Mouse (Mus musculus) lung, embryonic 16.5 days (tissue): ENCODE results near the gene Aim2. TPM values are rescaled to one million over a fixed set of nuclear protein-coding genes. Genes with fewer than 3 reads are reported as not detected.
"Not testable (repeated sequence)": the region's sequence is repeated elsewhere in the genome, so short reads cannot be mapped to it uniquely, and the experiment has no call there.

Experiments used
- ATAC-seq: fragments of 200-750 bp; cut with Nextera tagmentation; 2 replicates; pipeline ENCODE4 v1.8.0; 2017; ENCODE audit warnings: low read depth, mild to moderate bottlenecking, moderate library complexity
- H3K27ac ChIP-seq: fragments of 300-500 bp; sonication (generic); 2 replicates; pipeline ENCODE4 v1.5.1; 2014; ENCODE audit warnings: mild to moderate bottlenecking, control low read depth, low read length
- H3K27me3 ChIP-seq: fragments of 300-500 bp; sonication (generic); 2 replicates; pipeline ENCODE4 v1.6.1; 2014; ENCODE audit warnings: low read depth, low read length, mixed read lengths; ENCODE audit not compliant: control insufficient read depth, insufficient read depth
- H3K36me3 ChIP-seq: fragments of 300-500 bp; sonication (generic); 2 replicates; pipeline ENCODE4 v1.6.1; 2014; ENCODE audit warnings: low read length; ENCODE audit not compliant: control insufficient read depth, insufficient read depth
- H3K4me1 ChIP-seq: fragments of 300-500 bp; sonication (generic); replicated peaks from 2 replicates; pipeline ENCODE4 v1.6.1; 2014; ENCODE audit warnings: low read length, mixed read lengths; ENCODE audit not compliant: control insufficient read depth, insufficient read depth
- H3K4me2 ChIP-seq: fragments of 300-500 bp; sonication (generic); 2 replicates; pipeline ENCODE4 v1.6.1; 2014; ENCODE audit warnings: low read depth, low read length, control low read depth
- H3K4me3 ChIP-seq: fragments of 300-500 bp; sonication (generic); 2 replicates; pipeline ENCODE4 v1.5.1; 2014; ENCODE audit warnings: mild to moderate bottlenecking, low read length, control low read depth
- H3K9ac ChIP-seq: fragments of 300-500 bp; sonication (generic); 2 replicates; pipeline ENCODE4 v1.6.1; 2014; ENCODE audit warnings: low read length, control low read depth
- H3K9me3 ChIP-seq: fragments of 300-500 bp; sonication (generic); 2 replicates; pipeline ENCODE4 v1.6.1; 2016; ENCODE audit warnings: low read length; ENCODE audit not compliant: control insufficient read depth
- WGBS: fragments of 180-500 bp; shearing (Covaris S2); extraction: QIAGEN DNeasy Blood & Tissue Kit; methylation state at CpG from one replicate; pipeline ENCODE4 v1.1.7; 2014; 5-methylcytosine and 5-hydroxymethylcytosine counted together
- polyA plus RNA-seq: library from polyadenylated mRNA; unstranded; fragments of >200 nt; fragmentation: Nextera tagmentation; extraction: Ambion mirVana; gene quantifications from 2 replicates; pipeline ENCODE4 v1.2.1, GENCODE M21; 2015

The Aim2 gene
- polyA plus RNA-seq, 1 experiment from 2014 or later, result 1.3 TPM

DNA sequence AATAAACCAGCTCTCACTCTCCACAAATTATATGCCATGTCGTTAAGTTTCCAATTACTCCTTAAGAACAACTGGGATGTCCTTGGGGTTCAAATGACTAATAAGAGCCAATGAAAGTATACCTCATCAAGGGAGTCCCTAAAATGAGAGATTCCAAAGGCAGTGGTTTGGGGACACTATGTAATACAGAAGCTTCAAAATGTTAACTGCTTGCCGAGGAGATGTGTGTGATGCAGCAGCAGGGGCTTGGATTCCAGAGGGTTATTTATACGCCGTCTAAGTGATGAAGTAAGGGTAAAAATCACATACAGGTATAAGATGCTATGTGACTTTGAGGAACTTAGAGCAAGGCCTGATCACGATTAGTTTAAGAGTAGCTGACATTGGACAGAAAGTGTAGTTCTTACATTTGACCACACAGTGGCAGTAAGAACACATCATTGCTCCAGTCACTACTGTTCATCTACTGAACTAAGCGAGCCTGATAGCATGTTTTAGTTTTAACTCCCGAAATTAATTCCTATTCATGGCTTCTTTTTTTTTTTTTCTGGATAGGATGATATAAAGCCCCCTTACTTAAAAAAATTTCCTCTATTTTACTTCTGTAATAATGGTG, 105.6 kb downstream of the Aim2 start:
- WGBS, result 45% methylated on average over 7 of the region's 7 CpGs
- ATAC-seq, result no peak
- Histone ChIP-seq H3K36me3 (no peaks in the 10 kb centered on the region), H3K4me3 (no peak overlapping the region), H3K4me1 (no peaks in the 10 kb centered on the region), H3K9me3 (no peaks in the 10 kb centered on the region), H3K4me2 (no peak overlapping the region), H3K27me3 (no peaks in the 10 kb centered on the region), H3K27ac (no peak overlapping the region), H3K9ac (no peak overlapping the region)

DNA sequence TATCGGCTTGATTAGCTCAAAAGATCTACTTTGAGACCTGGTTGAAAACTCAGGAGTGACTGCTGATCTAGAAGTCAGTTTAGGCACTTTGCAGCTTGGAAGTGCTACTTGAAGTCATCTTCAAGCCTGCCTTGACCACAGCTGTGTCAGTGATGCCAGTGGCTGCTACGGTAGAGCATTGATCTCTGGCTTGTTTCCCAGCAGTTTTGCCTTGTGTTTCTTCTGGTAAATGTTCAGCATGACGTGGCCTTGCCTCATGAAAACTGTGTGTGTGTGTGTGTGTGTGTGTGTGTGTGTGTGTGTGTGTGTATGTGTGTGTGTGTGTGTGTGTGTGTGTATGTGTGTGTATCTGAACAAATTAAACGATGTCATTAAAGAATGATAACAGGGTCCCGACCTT, 106.1 kb downstream of the Aim2 start:
- WGBS, result 74% methylated on average over 5 of the region's 5 CpGs
- Histone ChIP-seq H3K9me3 (no peaks in the 10 kb centered on the region), H3K36me3 (no peaks in the 10 kb centered on the region), H3K27me3 (no peaks in the 10 kb centered on the region), H3K9ac (no peak overlapping the region), H3K4me2 (no peak overlapping the region), H3K27ac (no peak overlapping the region), H3K4me1 (no peaks in the 10 kb centered on the region), H3K4me3 (no peak overlapping the region)
- ATAC-seq, result no peak

DNA sequence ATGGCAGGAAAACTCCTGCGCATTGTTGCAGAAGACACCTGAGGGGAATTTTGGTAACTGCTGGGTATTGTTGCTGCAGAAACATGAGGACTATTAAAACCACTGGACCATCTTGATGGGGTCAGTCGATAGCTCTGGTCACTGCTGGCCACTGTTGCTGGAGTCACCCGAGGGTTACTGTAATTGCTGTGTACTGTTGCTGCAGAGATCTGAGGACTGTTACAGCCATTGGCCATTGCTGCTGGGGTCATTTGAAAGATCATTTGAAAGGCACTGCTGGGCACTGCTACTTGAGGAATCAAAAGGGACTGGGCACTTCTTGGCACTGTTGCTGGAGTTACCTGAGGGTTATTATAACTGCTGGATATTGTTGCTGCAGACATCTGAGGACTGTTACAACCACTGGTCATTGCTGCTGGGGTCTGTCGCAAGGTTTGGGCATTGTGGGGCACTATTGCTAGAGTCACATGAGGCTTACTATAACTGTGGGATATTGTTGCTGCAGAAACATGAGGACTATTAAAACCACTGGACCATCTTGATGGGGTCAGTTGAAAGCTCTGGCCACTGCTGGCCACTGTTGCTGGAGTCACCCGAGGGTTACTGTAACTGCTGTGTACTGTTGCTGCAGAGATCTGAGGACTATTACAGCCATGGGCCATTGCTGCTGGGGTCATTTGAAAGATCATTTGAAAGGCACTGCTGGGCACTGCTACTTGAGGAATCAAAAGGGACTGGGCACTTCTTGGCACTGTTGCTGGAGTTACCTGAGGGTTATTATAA, 129.9 kb downstream of the Aim2 start:
- not testable (repeated sequence) for ATAC-seq, H3K36me3 ChIP-seq, H3K9me3 ChIP-seq, H3K9ac ChIP-seq, H3K27ac ChIP-seq, H3K4me3 ChIP-seq, H3K4me2 ChIP-seq, H3K27me3 ChIP-seq, H3K4me1 ChIP-seq
- WGBS, result 83% methylated on average over 5 of the region's 5 CpGs

DNA sequence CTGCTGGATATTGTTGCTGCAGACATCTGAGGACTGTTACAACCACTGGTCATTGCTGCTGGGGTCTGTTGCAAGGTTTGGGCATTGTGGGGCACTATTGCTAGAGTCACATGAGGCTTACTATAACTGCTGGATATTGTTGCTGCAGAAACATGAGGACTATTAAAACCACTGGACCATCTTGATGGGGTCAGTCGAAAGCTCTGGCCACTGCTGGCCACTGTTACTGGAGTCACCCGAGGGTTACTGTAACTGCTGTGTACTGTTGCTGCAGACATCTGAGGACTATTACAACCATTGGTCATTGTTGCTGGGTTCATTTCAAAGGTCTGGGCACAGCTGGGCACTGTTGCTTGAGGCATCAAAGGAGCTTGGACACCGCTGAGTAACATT, 130.5 kb downstream of the Aim2 start:
- H3K4me2 ChIP-seq, H3K9ac ChIP-seq, ATAC-seq, H3K27ac ChIP-seq, H3K4me3 ChIP-seq, H3K9me3 ChIP-seq, H3K4me1 ChIP-seq, H3K27me3 ChIP-seq, H3K36me3 ChIP-seq: not testable (repeated sequence)
- WGBS, result 83% methylated on average over 3 of the region's 3 CpGs

DNA sequence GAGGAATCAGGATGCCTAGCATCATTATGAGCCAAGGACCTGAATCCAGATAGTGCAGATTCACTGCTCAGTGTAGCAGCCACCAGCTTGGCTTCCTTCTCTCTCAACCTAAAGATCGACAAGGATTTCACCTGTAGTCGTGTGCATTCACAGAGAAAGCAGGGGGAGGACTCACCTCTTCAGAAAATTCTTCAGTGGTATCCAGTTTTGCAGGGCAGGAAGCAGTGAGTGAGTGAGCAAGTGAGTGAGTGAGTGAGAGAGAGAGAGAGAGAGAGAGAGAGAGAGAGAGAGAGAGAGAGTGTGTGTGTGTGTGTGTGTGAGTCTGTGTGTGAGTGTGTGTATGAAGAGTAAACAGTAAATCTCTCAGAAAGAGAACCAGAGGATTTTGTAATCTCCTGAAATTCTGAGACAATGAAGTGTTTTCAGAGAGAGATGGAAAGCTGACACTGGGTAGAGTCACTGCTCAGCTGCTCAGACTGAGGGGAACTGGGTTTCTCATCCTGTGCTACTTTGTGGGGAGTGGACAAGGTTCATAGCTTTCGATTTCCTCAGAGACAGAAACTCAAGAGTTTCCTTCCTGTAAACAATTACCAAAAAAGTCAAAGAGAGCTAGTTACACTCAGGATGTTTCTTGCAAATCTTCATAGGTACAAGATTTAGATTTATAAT, 140.3 kb downstream of the Aim2 start, which contains the start of gene Ifi206:
Gene Ifi206 (minus strand): TSS at position 230 of the 669 bp plus-strand sequence.
- H3K9me3 ChIP-seq, ATAC-seq, H3K4me3 ChIP-seq, H3K4me1 ChIP-seq, H3K27ac ChIP-seq, H3K4me2 ChIP-seq, H3K36me3 ChIP-seq, H3K27me3 ChIP-seq, H3K9ac ChIP-seq: not testable (repeated sequence)
- 48% methylated on average over 3 of the region's 3 CpGs for WGBS

DNA sequence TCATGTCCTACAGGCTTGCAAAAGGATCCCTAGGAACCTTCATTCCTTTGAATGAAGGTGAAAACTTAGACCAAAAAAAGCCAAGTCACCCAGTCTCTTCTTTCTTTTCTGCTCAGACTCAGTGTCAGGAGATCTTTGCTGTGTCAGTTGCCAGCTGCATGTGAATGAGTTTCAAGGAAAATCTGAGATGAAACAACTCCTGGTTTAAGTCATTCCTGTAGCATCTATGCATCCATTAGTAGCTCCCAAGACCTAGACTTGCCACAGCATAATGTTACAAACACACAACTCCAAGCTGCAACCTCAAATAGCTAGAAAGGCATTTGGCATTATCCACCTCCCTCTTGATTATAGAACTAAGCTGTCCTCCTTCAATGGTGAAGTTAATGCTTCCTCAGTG, 140.8 kb downstream of the Aim2 start:
- not testable (repeated sequence) for H3K4me2 ChIP-seq, H3K4me3 ChIP-seq, H3K27me3 ChIP-seq, H3K27ac ChIP-seq, H3K9me3 ChIP-seq, H3K4me1 ChIP-seq, H3K36me3 ChIP-seq, H3K9ac ChIP-seq, ATAC-seq

DNA sequence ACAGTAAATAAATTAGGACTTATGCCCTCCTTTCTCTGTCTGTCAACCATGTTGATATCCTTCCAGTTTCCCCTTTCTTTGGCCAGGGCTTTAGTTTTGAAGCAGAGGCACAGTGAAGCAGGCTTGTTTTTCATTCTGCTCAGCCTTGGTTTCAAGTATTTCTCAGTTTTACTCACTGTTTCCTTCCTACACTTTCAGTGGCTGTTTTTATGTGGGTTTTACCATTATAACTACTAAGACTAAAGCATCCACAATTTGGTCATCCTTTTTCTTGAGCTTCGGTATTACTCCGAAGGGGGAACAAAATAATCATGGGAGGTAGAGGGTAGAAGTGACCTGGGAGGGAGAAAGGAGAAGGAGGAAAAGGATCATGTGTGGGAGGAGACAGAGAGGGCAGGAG, 159.9 kb downstream of the Aim2 start:
- not testable (repeated sequence) for ATAC-seq

More for the DNA sequence above, 159.9 kb downstream of the Aim2 start:
- H3K9me3 ChIP-seq, H3K9ac ChIP-seq, H3K4me2 ChIP-seq, H3K36me3 ChIP-seq, H3K4me1 ChIP-seq, H3K27ac ChIP-seq, H3K4me3 ChIP-seq, H3K27me3 ChIP-seq: not testable (repeated sequence)
- WGBS, result 83% methylated on average over 2 of the region's 2 CpGs

Other genes starting within 250 kb of the Aim2 start
- not detected in 2 replicates for gene Olfr1408, start 213.5 kb upstream of the Aim2 start, polyA plus RNA-seq
- gene Olfr1406, start 160.2 kb upstream of the Aim2 start, polyA plus RNA-seq, result not detected in 2 replicates
- gene Olfr218, start 153.1 kb upstream of the Aim2 start, polyA plus RNA-seq, result not detected in 2 replicates
- gene Olfr1404, start 138.5 kb upstream of the Aim2 start, polyA plus RNA-seq, result not detected in 2 replicates
- 0.21 TPM in 1 of 2 replicates, not detected in the other for gene Fcer1a, start 123.7 kb upstream of the Aim2 start, polyA plus RNA-seq
- gene Olfr418, start 84.9 kb upstream of the Aim2 start, polyA plus RNA-seq, result not detected in 2 replicates
- gene Mptx2, start 73.1 kb upstream of the Aim2 start, polyA plus RNA-seq, result not detected in 2 replicates
- gene Ackr1, start 17.1 kb upstream of the Aim2 start, polyA plus RNA-seq, result 0.21 and 0.73 TPM in 2 replicates
- gene Cadm3, start 16.8 kb downstream of the Aim2 start, polyA plus RNA-seq, result 0.87 and 0.94 TPM in 2 replicates
- 0.08 and 0.21 TPM in 2 replicates for gene Ifi206, start 140.2 kb downstream of the Aim2 start, polyA plus RNA-seq
- gene Ifi214, start 185.1 kb downstream of the Aim2 start, polyA plus RNA-seq, result not detected in 2 replicates
- gene Ifi213, start 248.4 kb downstream of the Aim2 start, polyA plus RNA-seq, result not detected in 2 replicates